Mouse (Mus musculus) heart, adult 2 months (tissue): ENCODE results near the gene Usp48. TPM values are rescaled to one million over a fixed set of nuclear protein-coding genes. Genes with fewer than 3 reads are reported as not detected.

ENCODE experiments used
- DNase-seq, 2 experiments: peaks; one replicate each; pipeline ENCODE4 v3.0.0; 2021
- H3K27ac ChIP-seq: fragments of 200-600 bp; 2 replicates; pipeline ENCODE4 v1.8.1; 2022
- H3K27me3 ChIP-seq: fragments of 200-500 bp; 2 replicates; pipeline ENCODE4 v1.6.1; 2012; ENCODE audit warnings: mild to moderate bottlenecking, low read length, inconsistent platforms, mixed read lengths; ENCODE audit not compliant: control insufficient read depth, insufficient read depth
- H3K36me3 ChIP-seq: fragments of 200-500 bp; 2 replicates; pipeline ENCODE4 v1.6.1; 2012; ENCODE audit warnings: low read length, inconsistent platforms; ENCODE audit not compliant: control insufficient read depth, insufficient read depth
- H3K4me1 ChIP-seq: fragments of 200-500 bp; 2 replicates; pipeline ENCODE4 v1.6.1; 2011; ENCODE audit warnings: low read length; ENCODE audit not compliant: control insufficient read depth, insufficient read depth
- H3K4me3 ChIP-seq: fragments of 200-600 bp; 2 replicates; pipeline ENCODE4 v1.8.1; 2022
- H3K79me2 ChIP-seq: fragments of 200-500 bp; replicated peaks from 2 replicates; pipeline ENCODE4 v1.6.1; 2012; ENCODE audit warnings: mild to moderate bottlenecking, inconsistent platforms, low read length, moderate library complexity, mixed read lengths; ENCODE audit not compliant: control insufficient read depth, insufficient read depth
- H3K9ac ChIP-seq: fragments of 200-500 bp; 2 replicates; pipeline ENCODE4 v1.6.1; 2012; ENCODE audit warnings: low read depth, mild to moderate bottlenecking, control low read depth, inconsistent platforms, low read length, mixed read lengths
- CTCF ChIP-seq: fragments of 200-600 bp; IDR thresholded peaks from 2 replicates; pipeline ENCODE4 v1.8.1; 2022; ENCODE audit warnings: antibody characterized with exemption, mild to moderate bottlenecking, moderate library complexity
- EP300 ChIP-seq: fragments of 200-500 bp; IDR thresholded peaks from 2 replicates; pipeline ENCODE4 v1.6.1; 2011; ENCODE audit warnings: low read depth, low read length, control low read depth; ENCODE audit not compliant: insufficient read depth
- POLR2A ChIP-seq: fragments of 200-500 bp; IDR thresholded peaks from 2 replicates; pipeline ENCODE4 v1.6.1; 2011; ENCODE audit warnings: mild to moderate bottlenecking, low read depth, low read length, control low read depth; ENCODE audit not compliant: insufficient read depth
- WGBS: fragments of 180-500 bp; shearing (Covaris S2); methylation state at CpG from one replicate; pipeline ENCODE4 v1.1.7; 2018; 5-methylcytosine and 5-hydroxymethylcytosine counted together
- intact Hi-C: fragments of 180-260 bp; cut with DNase I; formaldehyde crosslinking; loops from one replicate; pipeline ENCODE4 v1.15.1; 2025
- polyA plus RNA-seq: library from polyadenylated mRNA; depleted of rRNA; stranded (reverse); fragments of >200 nt; gene quantifications from 2 replicates; pipeline ENCODE4 v1.2.3, GENCODE M21; 2012
- total RNA-seq, 2 experiments: library from RNA; stranded (reverse); gene quantifications; 2 replicates each; pipeline ENCODE4 v1.2.3; 2021

Gene Usp48
- total and polyA plus RNA-seq, 3 experiments, result 29.7 to 37.6 (median 30.0) TPM

DNA sequence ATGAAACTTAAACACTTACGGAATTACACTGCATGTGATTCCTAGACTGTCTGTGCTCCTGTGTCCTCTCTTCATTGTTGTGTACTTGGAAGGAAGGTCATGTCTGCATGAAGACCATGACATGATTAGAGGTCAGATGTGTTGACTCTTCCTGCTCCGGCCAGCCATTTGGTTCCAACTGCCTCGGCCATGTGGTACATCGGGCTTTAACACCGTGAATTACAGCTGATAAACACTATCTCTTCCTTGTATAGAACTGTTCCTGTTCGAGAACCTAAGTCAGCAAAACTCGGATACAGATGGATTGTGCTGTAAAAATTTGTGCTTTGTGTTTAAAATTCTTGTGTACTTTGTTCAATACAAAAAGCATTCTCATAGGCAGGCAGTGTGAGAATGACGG lies 29.3 kb downstream of the Usp48 start:
- H3K36me3 ChIP-seq, result no peaks in the 10 kb centered on the region
- H3K9ac ChIP-seq, result no peak overlapping the region
- intact Hi-C loops, result no loop called here
- no peak overlapping the region for H3K4me3 ChIP-seq
- no peak overlapping the region for H3K27ac ChIP-seq
- WGBS, result 69% methylated on average over 8 of the region's 8 CpGs
- H3K79me2 ChIP-seq, result no peaks in the 10 kb centered on the region
- DNase-seq, result no peak
- TF ChIP-seq CTCF (no peak), EP300 (no peak), POLR2A (no peak)
- no peaks in the 10 kb centered on the region for H3K27me3 ChIP-seq
- H3K4me1 ChIP-seq, result no peaks in the 10 kb centered on the region

DNA sequence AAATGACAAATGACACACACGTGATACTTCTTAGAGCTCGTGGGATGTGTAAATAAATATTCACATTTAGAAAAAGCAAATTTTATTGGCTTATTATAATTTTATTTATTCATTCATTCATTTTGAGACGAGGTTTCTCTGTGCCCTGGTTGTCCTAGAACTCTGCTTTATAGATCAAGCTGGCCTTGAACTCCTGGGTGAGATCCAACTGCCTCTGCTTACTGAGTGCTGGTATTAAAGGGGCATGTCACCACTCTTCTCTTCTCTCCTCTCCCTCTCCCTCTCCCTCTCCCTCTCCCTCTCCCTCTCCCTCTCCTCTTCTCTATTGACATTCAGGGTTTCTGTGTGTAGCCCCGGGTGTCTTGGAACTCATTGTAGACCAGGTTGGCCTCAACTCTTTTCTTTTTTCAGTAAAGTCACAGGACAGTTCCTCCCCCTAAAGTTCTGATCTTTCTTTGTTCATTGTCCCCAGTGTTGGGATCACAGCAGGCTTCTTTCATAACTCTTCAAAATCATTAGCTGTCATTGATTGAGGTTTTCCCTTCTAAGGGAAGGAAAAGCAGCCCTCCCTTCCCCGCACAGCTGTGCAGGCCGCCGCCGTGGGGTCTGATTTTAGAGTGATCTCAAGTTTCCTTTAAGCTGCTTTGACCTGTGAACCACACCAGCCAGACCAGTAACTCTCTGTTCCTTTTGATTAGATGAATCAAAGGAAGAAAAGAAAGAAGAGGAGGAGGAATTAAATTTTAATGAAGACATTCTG lies 34.1 kb downstream of the Usp48 start:
- Histone ChIP-seq H3K4me1 (no peaks in the 10 kb centered on the region), H3K79me2 (no peaks in the 10 kb centered on the region), H3K27ac (no peak overlapping the region), H3K9ac (no peak overlapping the region), H3K4me3 (no peak overlapping the region), H3K27me3 (no peaks in the 10 kb centered on the region), H3K36me3 (peaks cover 3% of the 10 kb centered on the region)
- intact Hi-C loops, result no loop called here
- DNase-seq, result no peak
- 83% methylated on average over 8 of the region's 8 CpGs for whole genome bisulfite sequencing
- TF ChIP-seq POLR2A (no peak), EP300 (no peak), CTCF (no peak)

DNA sequence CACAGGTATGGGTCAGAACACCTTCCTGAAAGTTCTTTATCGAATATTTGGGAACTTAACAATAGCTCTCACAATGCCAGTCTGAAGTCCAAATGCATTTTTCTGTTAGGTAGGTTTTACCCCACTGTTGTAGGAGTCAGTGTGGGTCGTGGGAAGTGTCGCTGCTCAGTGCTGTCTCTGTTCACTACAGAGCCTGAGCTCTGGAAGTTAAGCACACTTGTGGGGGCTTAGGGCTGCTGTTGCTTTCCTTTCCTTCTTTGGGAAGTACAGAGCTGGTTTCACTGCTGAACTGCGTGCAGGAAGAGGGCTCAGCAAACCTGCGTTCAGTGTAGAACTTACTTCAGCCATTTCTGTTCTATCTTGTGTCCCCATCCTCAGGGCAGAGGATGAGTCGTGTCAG lies 34.8 kb downstream of the Usp48 start:
- H3K9ac ChIP-seq, result no peak overlapping the region
- H3K36me3 ChIP-seq, result peaks cover 3% of the 10 kb centered on the region

DNA sequence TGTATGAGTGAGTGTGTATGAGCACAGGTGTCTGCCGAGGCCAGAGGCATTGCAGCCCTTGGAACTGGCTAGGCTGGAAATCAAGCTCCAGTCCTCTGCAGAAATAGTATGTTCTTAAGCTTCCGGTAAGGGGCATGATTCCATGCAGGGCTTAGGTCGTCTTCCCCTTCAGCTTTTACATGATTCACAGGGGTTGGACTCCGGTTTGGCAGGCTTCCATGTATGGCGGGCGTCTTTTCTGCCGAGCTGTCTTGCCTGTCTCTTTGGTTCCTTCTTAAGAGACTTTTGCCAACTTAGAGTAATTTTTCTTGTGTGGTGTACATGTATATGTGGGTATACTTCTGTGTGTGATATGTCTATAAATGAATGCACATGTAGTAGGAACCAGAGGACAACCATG lies 35.8 kb downstream of the Usp48 start:
- Histone ChIP-seq H3K36me3 (peaks cover 3% of the 10 kb centered on the region), H3K4me3 (no peak overlapping the region), H3K4me1 (no peaks in the 10 kb centered on the region), H3K27me3 (no peaks in the 10 kb centered on the region), H3K9ac (no peak overlapping the region), H3K79me2 (no peaks in the 10 kb centered on the region), H3K27ac (no peak overlapping the region)
- 52% methylated on average over 7 of the region's 7 CpGs for WGBS
- no peak for TF ChIP-seq EP300
- TF ChIP-seq CTCF, result no peak
- TF ChIP-seq POLR2A, result no peak
- no peak for DNase-seq
- intact Hi-C loops, result no loop called here

More for the DNA sequence above, 34.8 kb downstream of the Usp48 start:
- 94% methylated on average over 6 of the region's 6 CpGs for WGBS
- no peak for DNase-seq
- Histone ChIP-seq H3K27me3 (no peaks in the 10 kb centered on the region), H3K4me1 (no peaks in the 10 kb centered on the region), H3K4me3 (no peak overlapping the region), H3K27ac (no peak overlapping the region), H3K79me2 (no peaks in the 10 kb centered on the region)
- TF ChIP-seq CTCF (no peak), POLR2A (no peak)
- intact Hi-C loops, result no loop called here

DNA sequence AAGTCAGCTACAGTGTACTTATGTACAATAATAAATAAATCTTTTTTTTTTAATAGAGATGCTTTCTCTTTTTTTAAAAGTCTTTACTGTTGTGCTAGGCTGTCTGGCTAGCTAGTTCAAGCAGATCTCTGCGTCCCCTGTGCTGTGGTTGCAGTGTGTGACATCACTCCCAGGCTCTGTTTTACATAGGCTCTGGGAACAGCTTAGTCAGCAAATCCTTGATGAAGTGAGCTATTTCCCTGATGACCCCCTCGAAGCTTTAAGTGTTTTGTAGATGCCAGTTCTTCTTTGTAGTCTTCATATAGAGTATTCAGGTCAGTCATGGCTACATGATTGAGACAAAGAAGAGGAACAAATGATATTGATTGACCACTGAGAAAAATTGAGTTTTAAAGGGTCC lies 36.6 kb downstream of the Usp48 start:
- DNase-seq, result no peak
- TF ChIP-seq POLR2A, result no peak
- TF ChIP-seq EP300, result no peak
- TF ChIP-seq CTCF, result no peak
- intact Hi-C loops, result no loop called here
- H3K4me1 ChIP-seq, result no peaks in the 10 kb centered on the region
- no peak overlapping the region for H3K4me3 ChIP-seq
- 84% methylated on average over 2 of the region's 2 CpGs for WGBS
- H3K27me3 ChIP-seq, result no peaks in the 10 kb centered on the region
- H3K79me2 ChIP-seq, result no peaks in the 10 kb centered on the region
- peaks cover 3% of the 10 kb centered on the region for H3K36me3 ChIP-seq
- H3K9ac ChIP-seq, result no peak overlapping the region
- no peak overlapping the region for H3K27ac ChIP-seq

DNA sequence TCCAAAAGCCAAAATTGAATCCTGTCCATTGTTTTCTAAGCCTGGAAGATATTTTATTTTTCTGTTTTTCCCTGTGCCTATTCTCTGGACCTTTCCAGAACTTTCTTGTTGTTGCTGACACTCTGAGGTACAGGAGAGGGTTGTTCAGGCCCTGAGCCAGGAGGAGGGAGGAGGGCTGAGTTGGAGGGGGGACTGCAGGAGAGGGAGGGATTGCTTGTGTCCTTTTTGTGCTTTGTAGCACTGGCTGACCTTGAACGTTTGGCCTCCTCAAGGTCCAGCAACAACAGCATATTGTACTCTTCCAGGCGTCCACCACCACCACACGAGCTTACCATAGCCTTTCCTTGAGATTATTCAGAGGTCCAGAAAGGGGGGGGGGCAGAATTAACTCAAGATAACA lies 38.0 kb downstream of the Usp48 start:
- Histone ChIP-seq H3K79me2 (no peaks in the 10 kb centered on the region), H3K4me1 (no peaks in the 10 kb centered on the region), H3K27me3 (no peaks in the 10 kb centered on the region), H3K36me3 (peaks cover 3% of the 10 kb centered on the region), H3K4me3 (no peak overlapping the region), H3K9ac (no peak overlapping the region), H3K27ac (no peak overlapping the region)
- intact Hi-C loops, result no loop called here
- WGBS, result 42% methylated on average over 3 of the region's 3 CpGs
- DNase-seq, result no peak
- TF ChIP-seq EP300, result no peak
- TF ChIP-seq CTCF, result no peak
- no peak for TF ChIP-seq POLR2A
